Mouse (Mus musculus): Measurements from ENCODE around the gene Kif22.

Kif22 gene

DNA sequence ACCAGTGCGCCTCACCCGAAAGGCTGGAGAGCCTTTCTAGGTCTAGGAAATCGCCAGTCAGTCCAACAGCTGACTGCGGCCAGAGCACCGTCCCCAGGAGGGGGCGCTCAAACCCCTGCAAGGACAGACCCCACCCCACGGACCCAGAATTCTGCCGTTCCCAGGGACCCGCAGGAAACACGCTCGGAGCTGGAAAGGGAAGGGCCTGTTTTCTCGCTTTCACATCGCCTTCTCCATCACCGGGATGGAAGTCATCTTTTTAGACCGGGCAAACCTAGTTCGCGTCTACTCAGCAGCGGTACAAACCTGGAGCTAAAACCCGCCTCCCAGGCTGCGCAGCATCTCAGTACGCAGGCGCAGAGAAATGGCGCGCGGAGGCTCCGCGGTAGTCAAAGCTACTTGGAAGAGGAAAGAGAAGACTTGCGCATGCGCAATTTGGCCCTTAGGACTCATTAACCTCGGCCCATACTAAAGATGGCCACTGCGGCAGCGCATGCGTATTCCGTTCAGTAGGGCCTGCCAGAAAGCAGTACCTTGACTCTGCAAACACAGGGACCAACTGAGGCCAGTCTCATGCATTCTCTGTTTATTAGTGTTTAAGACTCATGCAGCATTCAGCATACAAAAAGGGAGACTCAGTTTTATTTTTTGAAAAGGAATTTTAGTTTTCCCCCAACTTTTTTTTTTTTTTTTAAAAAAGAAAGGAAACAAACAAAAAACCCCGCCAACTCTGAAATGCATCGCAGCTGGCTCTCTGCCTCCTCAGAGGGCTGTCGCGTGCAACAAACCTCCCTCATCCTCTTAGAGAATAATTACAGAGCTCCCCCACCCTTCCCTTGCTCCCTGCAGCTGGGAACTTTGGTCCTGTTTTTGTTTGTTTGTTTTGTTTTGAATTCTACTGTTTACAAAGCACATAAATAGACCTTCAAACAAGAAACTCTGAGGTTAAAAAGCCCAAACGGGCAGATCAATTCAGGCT is 25.0 kb downstream of the Kif22 start, which contains the start of gene Pagr1a:
Gene Pagr1a (minus strand): TSS at position 382 of the 979 bp plus-strand sequence.
- peak; percentile 98 for DNase-seq

DNA sequence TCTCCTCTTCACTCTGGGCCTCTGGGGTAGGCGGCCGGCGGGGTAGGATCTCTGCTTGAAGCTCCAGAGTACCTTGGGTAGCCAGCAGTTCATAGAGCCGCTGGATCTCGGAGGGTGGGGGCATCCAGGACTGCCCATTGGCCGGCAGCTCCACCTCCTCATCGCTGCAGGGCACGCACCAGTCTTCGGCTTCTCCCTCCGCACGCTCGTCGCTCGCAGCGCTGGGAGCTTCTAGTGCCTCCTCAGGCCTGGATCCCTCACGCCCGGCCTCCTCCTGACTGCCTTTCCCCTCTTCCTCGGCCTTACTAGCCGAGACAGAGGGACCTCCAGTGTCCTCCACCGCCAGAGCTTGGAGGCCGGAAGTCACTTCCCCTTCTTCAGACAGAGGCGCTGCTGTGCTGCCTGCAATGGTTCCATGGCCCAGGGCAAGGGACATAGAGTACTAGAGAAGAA is 25.8 kb downstream of the Kif22 start:
- DNase-seq, result peak in 1 of 2 experiments; percentile 73

DNA sequence TGATC is 26.0 kb downstream of the Kif22 start, which contains the start of gene Pagr1b:
Gene Pagr1b (minus strand): TSS at position 4 of the 5 bp plus-strand sequence.
- no peak for DNase-seq

DNA sequence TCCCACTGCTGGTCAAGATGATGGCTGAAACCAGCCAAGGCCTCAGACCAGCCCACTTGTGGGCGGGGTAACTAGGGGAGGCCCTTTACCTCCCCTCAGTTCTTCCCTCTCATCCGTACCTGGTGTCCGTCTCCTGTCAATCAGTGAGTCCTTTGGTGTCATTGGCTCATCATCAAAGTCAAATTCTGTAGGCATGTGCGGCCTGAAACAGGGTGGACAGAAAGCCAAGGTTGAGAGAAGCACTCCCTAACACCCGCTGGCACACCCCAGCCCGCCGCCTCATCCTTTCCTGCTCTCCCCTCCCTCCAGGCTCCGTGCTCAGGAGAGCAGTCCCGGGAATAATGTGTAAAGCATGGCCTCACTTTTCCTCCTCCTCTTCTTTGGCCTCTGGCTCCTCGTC is 26.2 kb downstream of the Kif22 start:
- peak; percentile 59 to 73 for DNase-seq

DNA sequence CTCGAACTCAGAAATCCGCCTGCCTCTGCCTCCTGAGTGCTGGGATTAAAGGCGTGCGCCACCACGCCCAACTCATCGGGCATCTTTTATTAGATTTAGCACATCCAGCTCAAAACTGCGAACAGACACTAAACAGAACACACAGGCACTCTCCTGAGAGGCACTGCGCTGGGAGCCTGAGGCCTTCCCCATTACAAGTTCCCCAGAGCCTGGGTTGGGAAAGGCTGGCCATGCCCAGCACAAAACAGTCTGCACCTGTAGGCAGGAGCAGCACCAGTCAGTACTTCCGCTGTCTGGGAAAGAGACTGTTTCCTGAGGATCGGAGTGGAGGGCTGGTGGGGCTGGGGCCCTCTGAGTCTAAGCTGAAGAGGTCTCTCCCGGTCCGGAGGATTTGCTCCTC is 27.3 kb downstream of the Kif22 start:
- no peak for DNase-seq

DNA sequence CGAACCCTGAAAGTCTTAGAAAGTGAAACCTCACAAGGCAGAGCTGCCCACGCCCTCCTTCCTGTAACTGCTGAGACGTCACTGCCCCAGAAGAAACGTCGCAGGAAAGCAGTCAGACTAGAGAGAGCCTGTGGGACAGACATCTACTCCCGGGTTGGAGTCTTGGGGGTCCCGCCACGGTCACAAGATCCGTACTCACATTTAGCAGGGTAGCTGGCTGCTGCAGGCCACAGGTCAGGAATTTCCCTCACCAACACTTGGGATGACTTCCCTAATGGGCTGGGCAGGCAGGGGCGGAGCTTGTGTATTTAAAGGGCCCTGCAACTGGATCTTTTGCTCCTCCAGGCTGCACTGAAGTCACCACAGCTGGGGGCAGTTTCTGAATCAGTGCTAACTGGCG is 28.0 kb downstream of the Kif22 start, which contains the start of gene Mvp:
Gene Mvp (minus strand): TSS at position 302 of the 400 bp plus-strand sequence.
- peak; percentile 43 to 50 for DNase-seq

DNA sequence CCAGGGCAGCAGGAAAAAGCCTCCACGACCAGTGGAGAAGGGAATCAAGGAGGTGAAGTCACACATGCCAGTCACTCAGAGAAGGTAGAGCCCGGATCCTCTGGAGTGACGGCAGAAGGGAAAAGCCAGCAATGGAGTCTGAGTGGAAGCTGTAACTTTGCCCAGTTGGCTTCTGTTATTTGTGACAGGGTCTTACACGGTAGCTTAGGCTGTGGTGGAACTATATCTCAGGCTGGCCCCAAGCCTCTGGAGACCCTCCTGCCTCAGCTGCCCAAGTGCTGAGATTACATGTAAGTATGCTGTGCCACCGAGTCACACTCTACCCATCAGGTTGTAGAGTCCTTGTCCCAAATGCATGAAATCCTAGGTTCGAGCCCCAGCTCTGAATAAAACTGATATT is 28.9 kb downstream of the Kif22 start:
- DNase-seq, result no peak

DNA sequence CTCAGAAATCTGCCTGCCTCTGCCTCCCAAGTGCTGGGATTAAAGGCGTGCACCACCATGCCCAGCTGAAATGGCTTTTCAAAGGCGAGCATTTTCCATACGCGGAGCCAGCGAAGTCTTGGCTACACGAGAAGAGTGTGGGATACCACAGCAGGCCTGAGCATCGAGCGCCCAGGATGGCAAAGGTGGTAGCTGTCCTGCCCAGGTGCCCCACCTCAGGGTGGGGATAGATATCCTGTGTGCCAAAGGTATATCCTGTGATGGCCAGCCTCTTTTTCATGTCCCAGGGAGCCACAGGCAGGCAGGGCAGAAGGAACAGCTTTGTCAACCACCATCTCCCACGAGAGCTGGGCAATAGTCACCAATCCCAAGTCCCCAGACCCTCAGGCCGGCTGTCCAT is 29.4 kb downstream of the Kif22 start:
- no peak for DNase-seq

DNA sequence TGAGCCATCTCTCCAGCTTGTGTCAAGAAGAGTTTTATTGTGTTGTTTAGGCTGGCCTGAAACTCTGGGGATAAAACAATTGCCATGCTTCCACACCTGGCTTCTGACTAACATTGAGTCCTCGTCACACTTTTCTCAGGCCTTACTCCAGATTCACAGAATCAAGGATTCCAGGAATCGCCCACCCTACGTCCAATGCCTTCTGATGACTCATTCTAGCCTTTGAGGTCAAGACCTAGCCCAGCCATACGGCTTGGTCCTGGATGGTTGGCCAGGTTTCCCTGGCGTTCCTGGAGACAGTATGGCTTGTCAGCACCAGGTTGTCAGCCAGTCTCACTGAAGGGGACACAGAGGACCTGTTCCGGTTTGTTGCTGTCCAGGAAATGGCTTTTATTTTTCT is 29.9 kb downstream of the Kif22 start:
- DNase-seq, result no peak

DNA sequence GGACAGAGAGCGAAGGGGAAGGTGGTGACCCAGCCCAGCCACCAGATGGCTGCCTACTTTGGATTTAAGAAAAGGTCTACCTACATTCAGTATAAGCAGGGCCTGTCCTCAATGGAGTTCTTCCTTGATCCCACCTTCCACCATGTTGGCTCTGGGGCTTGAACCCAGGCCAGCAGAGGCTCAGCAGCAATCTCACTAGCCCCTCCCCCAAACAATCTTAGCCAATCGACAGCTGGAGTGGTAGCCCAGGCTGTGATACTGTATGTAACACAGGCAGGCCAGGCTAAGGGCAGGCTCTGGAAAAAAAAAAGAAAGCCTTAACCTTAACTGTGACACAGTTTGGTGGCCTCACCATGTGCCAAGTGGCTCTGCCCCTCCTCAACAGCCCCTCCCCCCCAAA is 30.6 kb downstream of the Kif22 start:
- peak in 1 of 2 experiments; percentile 44 for DNase-seq

DNA sequence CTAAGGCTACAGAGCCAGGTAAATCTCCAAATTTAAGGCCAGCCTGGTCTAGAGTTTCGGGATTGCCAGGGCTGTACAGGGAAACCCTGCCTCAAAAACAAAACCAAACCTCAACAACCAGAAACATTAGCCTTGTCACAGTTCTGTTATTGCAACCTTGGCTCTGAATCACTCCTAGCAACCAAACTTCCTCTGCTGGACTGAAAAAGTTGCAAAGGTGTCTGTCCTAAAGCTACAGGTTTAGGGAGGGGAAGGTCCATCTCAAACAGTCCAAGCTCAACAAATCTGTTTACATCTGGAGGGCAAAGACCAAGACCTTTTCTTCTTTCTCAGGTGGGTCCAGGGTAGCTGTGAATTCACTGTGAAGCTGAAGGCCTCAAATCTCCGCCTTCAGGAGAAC is 31.2 kb downstream of the Kif22 start:
- no peak for DNase-seq

DNA sequence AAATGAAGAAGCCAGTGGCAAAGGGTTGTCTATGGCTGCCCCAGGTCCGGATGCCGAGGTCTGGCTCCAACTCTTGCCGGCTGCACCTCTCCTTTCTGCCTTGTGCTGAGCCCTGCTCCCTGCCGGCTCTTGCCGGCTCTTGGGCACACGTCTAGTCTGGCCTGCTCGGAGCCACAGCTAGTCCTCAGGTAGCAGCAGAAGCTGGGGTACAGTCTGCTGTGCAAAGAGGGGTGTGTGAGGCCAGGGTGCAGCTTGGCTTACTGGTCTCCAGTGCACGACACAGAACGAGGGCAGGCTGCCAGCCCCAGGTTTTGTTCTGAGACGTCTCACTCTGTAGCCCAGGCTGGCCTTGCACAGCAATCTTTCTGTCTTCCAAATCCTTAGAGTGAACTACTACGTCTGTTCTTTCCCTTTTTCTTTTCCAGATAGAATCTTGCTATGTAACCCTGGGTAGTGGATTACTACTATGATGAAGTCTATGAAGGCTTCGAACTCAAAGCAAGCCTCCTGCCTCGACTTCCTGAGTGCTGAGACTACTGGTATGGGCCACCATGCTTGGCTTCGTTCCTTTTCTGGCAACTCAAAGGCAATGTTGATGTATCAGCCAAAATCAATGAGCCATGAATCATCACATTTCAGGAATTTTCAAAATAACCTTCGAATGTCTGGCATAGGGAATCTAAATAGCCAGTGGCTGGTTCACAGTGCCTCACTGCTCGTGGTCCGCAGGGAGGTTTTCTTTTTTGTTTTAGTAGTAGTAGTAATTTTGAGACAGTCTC is 32.8 kb downstream of the Kif22 start:
- DNase-seq, result peak; percentile 67 to 73

DNA sequence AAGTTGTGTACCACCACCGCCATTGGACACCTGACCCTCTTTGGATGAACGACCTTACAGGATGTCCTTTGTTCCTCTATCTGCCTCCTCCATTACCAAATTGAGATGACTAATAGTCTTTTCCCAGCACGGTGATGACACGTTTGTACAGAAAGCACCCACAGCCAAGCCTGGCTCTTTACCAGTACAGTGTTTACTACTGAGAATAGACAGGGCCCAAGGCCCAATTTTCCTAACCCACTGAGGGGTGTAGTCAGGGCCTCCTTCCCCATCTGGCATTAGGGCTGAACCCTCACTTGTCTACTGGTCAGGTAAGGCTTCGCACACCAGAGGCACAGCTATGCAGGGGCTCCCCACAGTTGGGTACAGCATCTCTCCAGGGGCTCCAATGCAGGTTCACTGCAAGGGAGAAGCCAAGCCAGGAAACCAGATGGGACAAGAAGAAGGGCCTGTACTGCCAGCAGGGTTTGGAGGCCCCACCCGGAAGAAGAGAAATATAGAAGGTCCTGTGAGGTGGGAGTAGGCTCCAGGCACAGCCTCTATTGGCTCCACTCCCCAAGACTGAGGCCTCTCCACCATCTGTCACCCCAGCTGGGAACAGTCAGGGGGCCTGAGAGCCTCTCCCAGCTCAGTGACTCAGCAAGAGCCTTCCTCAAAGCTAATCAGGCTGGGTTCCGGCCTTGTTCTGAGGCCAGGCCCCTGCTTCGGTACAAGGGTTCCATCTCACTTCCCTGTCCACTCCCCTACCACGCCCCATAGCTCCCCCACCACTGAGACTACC is 33.8 kb downstream of the Kif22 start:
- DNase-seq, result peak; percentile 92 to 96

DNA sequence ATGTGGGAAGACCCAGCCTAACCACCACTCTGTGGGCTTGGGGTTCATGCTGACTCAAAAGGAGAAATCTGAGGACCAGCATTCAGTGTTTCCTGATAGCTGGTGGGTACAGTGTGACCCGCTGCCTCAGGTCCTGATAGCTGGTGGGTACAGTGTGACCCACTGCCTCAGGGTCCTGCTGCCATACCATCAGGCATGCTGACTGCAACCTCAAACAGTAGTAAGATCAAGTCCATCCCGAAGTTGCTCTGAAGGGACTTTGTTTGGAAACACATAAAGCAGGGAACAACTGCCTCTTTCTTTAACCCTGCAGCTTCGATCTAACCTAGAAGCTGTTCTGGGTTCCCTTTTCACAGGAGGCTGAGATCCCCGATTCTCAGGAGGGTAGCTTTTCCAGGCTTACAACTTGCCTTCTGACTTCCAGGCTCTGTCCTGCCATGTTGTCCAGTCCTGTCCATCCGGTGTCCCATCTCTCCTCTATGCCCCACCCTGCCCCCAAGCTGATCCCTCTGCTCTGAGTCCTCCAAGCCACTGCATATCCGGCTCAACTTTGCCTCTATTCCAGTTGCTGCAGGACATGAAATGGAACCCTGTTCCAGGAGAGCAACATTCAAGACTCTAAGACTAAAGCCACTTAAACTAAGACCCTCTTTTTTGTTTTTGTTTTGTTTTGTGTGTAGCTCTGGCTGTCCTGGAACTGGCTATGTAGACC is 34.8 kb downstream of the Kif22 start:
- peak in 1 of 2 experiments; percentile 43 for DNase-seq

DNA sequence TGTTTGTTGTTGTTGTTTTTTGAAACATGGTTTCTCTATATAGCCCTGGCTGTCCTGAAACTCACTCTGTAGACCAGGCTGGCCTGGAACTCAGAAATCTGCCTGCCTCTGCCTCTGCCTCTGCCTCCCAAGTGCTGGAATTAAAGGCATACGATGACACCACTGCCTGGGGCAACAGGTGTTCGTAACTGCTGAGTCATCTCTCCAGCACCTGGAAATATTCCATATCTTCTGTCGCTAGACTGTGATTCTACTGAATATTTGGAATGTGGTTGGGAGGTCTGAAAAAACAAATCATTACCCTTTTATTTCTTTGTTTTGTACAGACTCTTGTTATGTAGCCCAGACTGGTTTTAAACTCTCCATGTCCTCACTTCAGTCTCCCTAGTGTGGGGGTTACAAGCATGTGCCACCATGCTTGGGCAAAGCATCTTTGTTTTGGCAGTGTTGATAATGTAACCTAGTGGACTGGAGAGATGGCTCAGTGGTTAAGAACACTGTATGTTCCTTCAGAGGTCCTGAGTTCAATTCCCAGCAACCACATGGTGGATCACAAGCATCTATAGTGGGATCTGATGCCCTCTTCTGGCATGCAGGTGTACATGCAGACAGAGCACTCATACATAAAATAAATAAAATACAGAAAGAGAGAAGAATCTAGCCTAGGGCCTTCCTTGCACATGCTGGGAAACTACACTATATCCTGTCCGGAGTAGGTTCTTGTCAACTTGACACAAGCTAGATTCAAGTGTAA is 38.0 kb downstream of the Kif22 start:
- DNase-seq, result no peak

DNA sequence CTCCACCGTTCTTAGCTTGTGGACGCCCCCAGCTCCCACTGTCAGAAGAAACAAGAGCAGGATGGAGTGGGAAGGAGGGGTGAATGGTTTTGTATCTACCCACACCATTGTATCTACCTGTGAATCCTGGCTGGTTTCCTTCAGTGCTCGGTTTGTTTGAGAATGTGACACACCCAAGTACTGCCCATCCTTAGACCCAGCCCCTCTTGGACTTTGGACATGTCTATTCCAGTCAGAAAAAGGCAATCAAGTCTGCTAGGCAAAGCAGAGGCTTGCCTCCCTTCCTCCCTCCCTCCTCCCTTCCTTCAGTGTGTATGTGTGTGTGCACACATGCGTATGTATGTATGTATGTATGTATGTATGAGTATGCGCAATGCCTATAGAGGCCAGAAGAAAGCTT is 38.7 kb downstream of the Kif22 start:
- DNase-seq, result no peak

DNA sequence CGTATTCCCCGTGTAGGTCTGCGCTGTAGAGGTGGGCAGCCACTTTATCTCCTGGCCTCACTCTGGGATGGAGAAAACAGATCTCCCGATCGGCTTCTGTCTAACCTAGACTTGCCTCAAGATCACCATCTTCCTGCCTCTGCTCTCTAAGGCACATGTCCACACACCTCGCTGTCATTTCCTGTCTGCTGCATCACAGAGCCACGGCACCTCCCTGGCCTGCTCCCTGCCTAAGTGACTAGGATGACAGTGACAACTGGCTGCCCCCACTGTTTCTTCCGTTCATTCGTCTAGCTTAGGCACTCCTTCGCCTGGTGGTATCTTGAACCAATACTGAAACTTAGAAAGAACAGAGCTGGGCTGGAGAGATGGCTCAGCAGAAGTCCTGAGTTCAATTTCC is 42.7 kb downstream of the Kif22 start:
- no peak for DNase-seq

DNA sequence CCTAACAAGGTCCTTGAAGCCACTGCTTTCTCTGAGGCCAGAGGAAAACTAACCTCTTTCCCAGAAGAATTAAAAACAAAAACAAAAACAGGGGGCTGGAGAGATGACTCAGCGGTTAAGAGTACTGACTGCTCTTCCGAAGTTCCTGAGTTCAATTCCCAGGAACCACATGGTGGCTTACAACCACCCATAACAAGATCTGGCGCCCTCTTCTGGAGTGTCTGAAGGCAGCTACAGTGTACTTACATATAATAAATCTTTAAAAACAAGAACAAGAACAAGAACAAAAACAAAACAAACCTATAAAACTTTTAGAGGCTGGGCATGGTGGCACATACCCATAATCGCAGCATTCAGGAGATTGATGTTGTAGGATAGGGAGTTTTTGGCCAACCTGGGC is 45.8 kb downstream of the Kif22 start:
- no peak for DNase-seq

DNA sequence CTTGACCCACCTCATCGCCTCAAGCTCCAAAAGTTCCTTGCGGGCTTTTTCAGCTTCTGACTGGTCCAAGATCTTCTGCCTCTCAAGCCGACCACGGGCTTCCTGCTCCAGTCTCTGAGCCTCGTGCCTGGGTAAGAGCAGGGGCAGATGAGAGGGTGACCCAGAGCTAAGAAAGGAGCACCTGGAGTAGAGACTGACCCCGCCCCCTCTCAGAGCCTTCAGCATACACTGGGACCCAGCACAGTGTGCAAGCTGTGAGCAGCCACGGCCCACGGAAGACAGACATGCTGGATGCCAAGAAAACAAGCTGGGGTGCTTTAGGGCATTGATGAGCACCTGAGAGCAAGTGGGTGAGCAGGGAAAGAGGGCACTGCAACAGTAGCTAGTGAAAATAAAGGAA is 53.5 kb downstream of the Kif22 start:
- no peak for DNase-seq

DNA sequence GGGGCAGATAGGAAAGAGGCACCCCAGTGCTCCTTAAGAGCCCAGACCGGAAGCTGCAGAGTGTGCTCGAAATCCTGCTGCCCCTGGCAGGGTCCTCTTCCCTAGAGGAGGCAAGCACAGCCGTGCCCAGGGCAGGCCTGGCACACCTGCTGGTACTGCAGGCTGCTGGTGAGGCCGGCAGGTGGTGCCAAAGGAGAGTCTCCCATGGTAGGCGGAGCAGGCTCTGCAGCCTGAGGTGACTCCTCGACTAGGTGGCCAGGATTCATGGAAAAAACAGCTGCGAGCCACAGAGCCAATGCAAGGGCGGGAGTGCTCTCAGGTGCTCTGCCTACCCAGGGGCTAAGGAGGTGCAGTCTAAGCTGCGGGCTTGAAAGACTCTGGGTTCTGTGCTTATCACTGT is 56.0 kb downstream of the Kif22 start:
- DNase-seq, result peak; percentile 80 to 83

DNA sequence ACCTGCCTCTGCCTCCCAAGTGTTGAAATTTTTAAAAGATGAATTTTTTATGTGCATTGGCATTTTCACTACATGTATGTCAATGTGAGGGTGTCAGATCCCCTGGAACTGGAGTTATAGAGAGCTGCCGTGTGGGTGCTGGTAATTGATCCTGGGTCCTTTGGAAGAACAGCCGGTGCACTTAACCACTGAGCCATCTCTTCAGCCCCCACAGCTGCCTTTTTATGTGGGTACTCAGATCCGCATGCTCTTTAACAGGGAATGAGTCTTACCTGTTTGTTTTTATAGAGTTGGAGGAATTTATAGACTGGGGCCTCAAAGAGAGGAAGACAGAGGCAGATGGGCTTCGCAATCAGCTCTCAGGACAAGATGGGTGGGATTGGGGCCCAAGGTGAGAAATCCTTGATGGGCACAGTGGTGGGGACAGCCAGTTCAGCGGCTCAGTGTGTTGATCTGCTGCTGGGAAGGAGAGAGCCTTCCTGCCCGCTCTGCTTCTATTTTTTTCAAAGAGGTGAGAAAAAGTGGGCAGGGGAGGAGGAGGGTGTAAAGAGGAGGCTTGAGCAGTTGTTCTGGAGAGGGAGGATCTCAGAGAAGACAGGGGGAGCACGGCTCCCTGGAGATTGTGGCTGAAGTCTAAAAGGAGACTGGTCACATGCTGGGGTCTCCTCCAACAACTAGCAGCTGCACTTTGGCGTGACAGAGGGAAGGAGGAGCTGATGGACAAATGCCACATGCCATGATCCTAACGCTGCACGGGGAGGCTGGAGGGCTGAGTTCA is 57.4 kb downstream of the Kif22 start:
- DNase-seq, result no peak

All from cerebellum, postnatal 14 days (tissue).